Mouse (Mus musculus) limb, embryonic 14.5 days (tissue): ENCODE data around the gene Copz2. TPM values are rescaled to one million over a fixed set of nuclear protein-coding genes. Genes with fewer than 3 reads are reported as not detected.
"Not testable (repeated sequence)": the region's sequence is repeated elsewhere in the genome, so short reads cannot be mapped to it uniquely, and the experiment has no call there.

Source experiments
- ATAC-seq: fragments of 200-750 bp; cut with Nextera tagmentation; 2 replicates; pipeline ENCODE4 v1.8.0; 2017; ENCODE audit warnings: low read depth, moderate number of reproducible peaks, moderate TSS enrichment; ENCODE audit not compliant: low FRiP score
- DNase-seq: peaks from one replicate; pipeline ENCODE4 v3.0.0-alpha.2; 2015; ENCODE audit warnings: low spot score
- H3K27ac ChIP-seq: fragments of 300-500 bp; sonication (generic); replicated peaks from 2 replicates; pipeline ENCODE4 v1.5.1; 2014; ENCODE audit warnings: low read depth, mild to moderate bottlenecking, low read length, moderate library complexity, mixed read lengths
- H3K27me3 ChIP-seq: fragments of 300-500 bp; sonication (generic); 2 replicates; pipeline ENCODE4 v1.6.1; 2014; ENCODE audit warnings: low read length, mixed read lengths; ENCODE audit not compliant: control insufficient read depth, insufficient read depth
- H3K36me3 ChIP-seq: fragments of 300-500 bp; sonication (generic); 2 replicates; pipeline ENCODE4 v1.6.1; 2014; ENCODE audit warnings: mild to moderate bottlenecking, low read length, moderate library complexity, mixed read lengths; ENCODE audit not compliant: control insufficient read depth, insufficient read depth
- H3K4me1 ChIP-seq: fragments of 300-500 bp; sonication (generic); 2 replicates; pipeline ENCODE4 v1.6.1; 2014; ENCODE audit warnings: antibody characterized with exemption, low read length, mixed read lengths; ENCODE audit not compliant: control insufficient read depth, insufficient read depth
- H3K4me2 ChIP-seq: fragments of 300-500 bp; sonication (generic); replicated peaks from 2 replicates; pipeline ENCODE4 v1.6.1; 2014; ENCODE audit warnings: low read depth, mild to moderate bottlenecking, low read length, moderate library complexity; ENCODE audit not compliant: severe bottlenecking
- H3K4me3 ChIP-seq: fragments of 300-500 bp; sonication (generic); replicated peaks from 2 replicates; pipeline ENCODE4 v1.5.1; 2014; ENCODE audit warnings: low read length
- H3K9ac ChIP-seq: fragments of 300-500 bp; sonication (generic); 2 replicates; pipeline ENCODE4 v1.6.1; 2014; ENCODE audit warnings: mild to moderate bottlenecking, low read depth, low read length, moderate library complexity; ENCODE audit not compliant: severe bottlenecking
- H3K9me3 ChIP-seq: fragments of 300-500 bp; sonication (generic); 2 replicates; pipeline ENCODE4 v1.6.1; 2016; ENCODE audit warnings: low read length; ENCODE audit not compliant: control insufficient read depth
- POLR2A ChIP-seq: fragments of 200-500 bp; IDR thresholded peaks from 2 replicates; pipeline ENCODE4 v1.8.0; 2012; ENCODE audit warnings: inconsistent platforms, mild to moderate bottlenecking, moderate library complexity, borderline replicate concordance; ENCODE audit not compliant: insufficient read depth, insufficient read length; ENCODE audit errors: extremely low read depth
- WGBS: fragments of 180-500 bp; shearing (Covaris S2); extraction: QIAGEN DNeasy Blood & Tissue Kit; methylation state at CpG from one replicate; pipeline ENCODE4 v1.1.7; 2014; 5-methylcytosine and 5-hydroxymethylcytosine counted together
- polyA plus RNA-seq, 2 experiments: library from polyadenylated mRNA; depleted of rRNA in 1 of 2; stranded (reverse) in 1 of 2; unstranded in 1 of 2; fragments of >200 nt; fragmentation: Nextera tagmentation in 1 of 2; extraction: Ambion mirVana in 1 of 2; gene quantifications; 2 replicates each; pipeline versions ENCODE4 v1.2.1 to v1.2.3; 2012 to 2014

Gene Copz2
- polyA plus RNA-seq (2012; rRNA removed) (117 and 141 TPM in 2 replicates), polyA plus RNA-seq (2014; fragmentation: Nextera tagmentation; extraction: Ambion mirVana) (201 and 210 TPM in 2 replicates)

DNA sequence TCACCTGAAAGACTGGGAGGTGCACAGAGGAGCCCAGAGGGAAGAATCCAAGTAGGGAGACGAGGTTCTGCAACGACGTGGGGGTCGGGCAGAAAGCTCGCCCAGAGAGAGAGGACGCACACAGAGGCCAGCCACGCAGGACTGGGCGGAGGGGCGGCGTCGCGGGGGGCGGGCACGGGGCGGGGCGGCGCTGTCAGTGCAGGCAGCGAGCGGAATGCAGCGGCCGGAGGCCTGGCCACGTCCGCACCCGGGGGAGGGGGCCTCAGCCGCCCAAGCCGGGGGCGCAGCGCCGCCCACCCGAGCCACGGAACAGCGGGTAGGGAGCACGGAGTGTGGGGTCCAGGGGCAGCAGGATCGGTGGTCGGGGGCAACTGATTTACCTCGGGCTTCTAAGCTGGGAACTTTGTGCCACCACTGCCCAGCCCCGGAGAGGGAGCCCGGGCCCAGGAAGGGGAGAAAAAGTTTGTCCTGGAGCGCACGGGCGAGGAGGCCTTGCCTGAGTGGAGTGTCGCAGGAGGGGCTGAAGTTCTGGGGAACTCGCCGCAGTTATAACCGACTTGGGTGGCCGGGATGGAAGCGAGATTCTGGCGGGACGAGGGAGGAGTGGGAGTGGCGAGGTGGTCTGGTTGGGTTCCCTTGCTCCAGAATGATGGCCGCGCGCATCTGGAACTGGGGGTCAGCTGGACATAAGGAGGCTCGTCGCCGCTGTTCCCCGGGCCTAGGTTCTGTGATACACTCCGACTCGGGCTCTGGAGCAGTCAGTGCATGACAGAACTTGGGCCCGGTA lies at the start of gene Copz2:
Gene Copz2 (plus strand): TSS at position 190 of the 787 bp plus-strand sequence.
- 0 out of 2 replicates have a peak, but pooled peaks cover 4% of the 10 kb centered on the region for H3K4me1 ChIP-seq
- peak within 1 kb of the TSS; percentile 80 for H3K27ac ChIP-seq
- H3K9me3 ChIP-seq: no peaks in the 10 kb centered on the region
- peaks cover 14% of the 10 kb centered on the region for H3K36me3 ChIP-seq
- peak within 1 kb of the TSS; percentile 71 for H3K4me2 ChIP-seq
- DNase-seq (peak; percentile 41), ATAC-seq (peak; percentile 82)
- WGBS: 2% methylated on average over 50 of the region's 60 CpGs
- no peaks in the 10 kb centered on the region for H3K27me3 ChIP-seq
- peak within 1 kb of the TSS; percentile 77 for H3K9ac ChIP-seq
- H3K4me3 ChIP-seq: peak within 1 kb of the TSS; percentile 65
- TF ChIP-seq POLR2A: 0 out of 2 replicates have a peak, but pooled peaks have one; percentile 50

- no peak overlapping the region for H3K4me2 ChIP-seq
- H3K9ac ChIP-seq: no peak overlapping the region
- 95% methylated on average over 5 of the region's 5 CpGs for WGBS
- H3K9me3 ChIP-seq: no peaks in the 10 kb centered on the region
- TF ChIP-seq POLR2A: no peak
- H3K4me3 ChIP-seq: no peak overlapping the region
- H3K36me3 ChIP-seq: peaks cover 87% of the 10 kb centered on the region
- ATAC-seq (no peak), DNase-seq (no peak)
- H3K4me1 ChIP-seq: no peaks in the 10 kb centered on the region
- H3K27me3 ChIP-seq: no peaks in the 10 kb centered on the region
- H3K27ac ChIP-seq: no peak overlapping the region
Measured at GRCm38 (mm10) chr11:96805606-96806005, 44.1 kb upstream of the Copz2 start.

DNA sequence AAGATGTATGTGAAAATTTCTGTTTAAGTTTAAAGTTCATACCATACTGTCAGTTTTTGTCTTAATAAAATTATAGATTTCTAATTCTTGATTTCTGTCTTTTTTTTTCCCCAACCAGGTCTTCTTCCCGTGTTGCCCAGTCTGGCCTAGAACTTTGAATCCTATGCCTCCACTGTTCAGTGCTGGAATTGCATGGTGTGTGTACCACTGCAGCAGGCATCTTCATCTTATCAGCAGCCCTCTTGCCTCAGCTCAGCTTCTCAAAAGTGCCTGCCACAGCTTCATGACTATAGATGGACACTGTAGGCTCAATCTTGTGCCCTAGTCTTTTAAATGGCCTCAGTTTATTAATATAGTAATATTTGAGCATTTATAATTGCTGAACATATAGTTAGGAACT lies 41.6 kb upstream of the Copz2 start:
- no peak overlapping the region for H3K9ac ChIP-seq
- WGBS: 56% methylated on average over 1 of the region's 1 CpGs
- no peak for ATAC-seq
- H3K4me1 ChIP-seq: no peaks in the 10 kb centered on the region
- H3K4me3 ChIP-seq: no peak overlapping the region
- H3K36me3 ChIP-seq: peaks cover 86% of the 10 kb centered on the region
- H3K27me3 ChIP-seq: no peaks in the 10 kb centered on the region
- TF ChIP-seq POLR2A: no peak
- no peak overlapping the region for H3K27ac ChIP-seq
- no peak overlapping the region for H3K4me2 ChIP-seq
- no peaks in the 10 kb centered on the region for H3K9me3 ChIP-seq
- no peak for DNase-seq

DNA sequence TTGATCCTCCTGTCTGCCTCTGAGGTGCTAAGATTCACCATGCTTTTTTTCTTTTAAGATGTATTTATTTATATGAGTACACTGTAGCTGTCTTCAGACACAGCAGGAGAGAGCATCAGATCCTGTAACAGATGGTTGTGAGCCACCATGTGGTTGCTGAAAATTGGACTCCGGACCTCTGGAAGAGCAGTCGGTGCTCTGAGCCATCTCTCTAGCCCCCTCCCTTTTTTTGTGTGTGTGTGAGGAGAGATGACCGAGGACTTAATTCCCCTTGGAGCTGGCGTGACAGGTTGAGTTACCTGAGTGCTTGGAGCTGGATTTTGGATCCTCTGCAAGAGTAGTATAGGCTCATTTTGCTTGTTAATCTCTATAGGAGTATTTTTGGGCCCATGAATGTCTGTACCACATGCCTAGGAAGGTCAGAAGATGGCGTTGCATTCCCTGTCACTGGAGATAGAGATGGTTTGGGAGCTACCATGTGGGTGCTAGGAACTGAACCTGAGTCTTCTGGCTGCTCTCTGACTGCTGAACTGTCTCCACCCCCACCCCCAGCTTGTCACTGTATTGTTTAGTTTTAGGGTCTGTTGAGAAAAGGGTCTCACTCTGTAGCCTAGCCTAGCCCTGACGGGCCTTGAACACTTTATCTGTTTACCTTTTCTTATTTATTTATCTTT lies 40.0 kb upstream of the Copz2 start:
- WGBS: 92% methylated on average over 6 of the region's 6 CpGs

DNA sequence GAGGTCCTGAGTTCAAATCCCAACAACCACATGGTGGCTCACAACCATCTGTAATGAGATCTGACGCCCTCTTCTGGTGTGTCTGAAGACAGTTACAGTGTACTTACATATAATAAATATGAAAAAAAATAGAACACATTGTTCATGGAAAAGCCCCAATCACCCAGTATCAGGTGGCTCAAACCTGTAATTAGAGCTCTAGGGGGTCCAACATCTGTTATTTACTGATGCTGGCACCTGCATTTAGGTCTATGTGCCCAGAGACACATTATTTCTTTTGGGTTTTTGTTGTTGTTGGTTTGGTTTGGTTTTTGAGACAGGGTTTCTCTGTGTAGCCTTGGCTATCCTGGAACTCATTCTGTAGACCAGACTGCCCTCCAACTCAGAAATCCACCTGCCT lies 38.5 kb upstream of the Copz2 start:
- not testable (repeated sequence) for ATAC-seq, H3K4me1 ChIP-seq, H3K9ac ChIP-seq, DNase-seq, H3K4me3 ChIP-seq, H3K4me2 ChIP-seq, H3K27me3 ChIP-seq, H3K9me3 ChIP-seq, H3K27ac ChIP-seq
- H3K36me3 ChIP-seq: peaks cover 77% of the 10 kb centered on the region
- 92% methylated on average over 1 of the region's 1 CpGs for WGBS

More for the DNA sequence above, 40.0 kb upstream of the Copz2 start:
- H3K9ac ChIP-seq: no peak overlapping the region
- no peak for TF ChIP-seq POLR2A
- DNase-seq (no peak), ATAC-seq (no peak)
- H3K27ac ChIP-seq: no peak overlapping the region
- no peak overlapping the region for H3K4me2 ChIP-seq
- H3K4me3 ChIP-seq: no peak overlapping the region
- no peaks in the 10 kb centered on the region for H3K9me3 ChIP-seq
- H3K4me1 ChIP-seq: no peaks in the 10 kb centered on the region
- H3K36me3 ChIP-seq: peaks cover 81% of the 10 kb centered on the region
- H3K27me3 ChIP-seq: no peaks in the 10 kb centered on the region
